Mouse (Mus musculus): ENCODE results near the gene Cks2.
"Not testable (repeated sequence)": the region's sequence is repeated elsewhere in the genome, so short reads cannot be mapped to it uniquely, and the experiment has no call there.

The Cks2 gene

DNA sequence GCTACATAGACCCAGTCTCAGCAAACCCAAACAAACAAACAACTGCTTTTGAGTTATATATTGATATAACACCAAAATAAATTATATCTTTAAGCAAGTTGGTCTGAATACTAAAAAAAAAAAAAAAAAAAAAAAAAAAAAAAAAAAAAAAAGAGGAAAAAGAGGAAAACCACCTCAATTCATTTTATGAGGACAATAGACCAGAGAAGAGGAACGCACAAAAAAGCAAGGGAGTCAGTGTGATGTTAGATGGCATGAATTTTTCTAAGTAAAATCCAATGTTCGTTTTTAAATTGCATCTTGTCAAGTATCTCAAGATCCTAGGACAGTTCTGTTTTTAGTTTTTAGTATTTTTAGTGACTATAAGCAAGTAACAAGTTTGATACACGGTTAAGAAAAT is 3.6 kb upstream of the Cks2 start:
- DNase-seq (ENCODE audit: low spot score): no peak

DNA sequence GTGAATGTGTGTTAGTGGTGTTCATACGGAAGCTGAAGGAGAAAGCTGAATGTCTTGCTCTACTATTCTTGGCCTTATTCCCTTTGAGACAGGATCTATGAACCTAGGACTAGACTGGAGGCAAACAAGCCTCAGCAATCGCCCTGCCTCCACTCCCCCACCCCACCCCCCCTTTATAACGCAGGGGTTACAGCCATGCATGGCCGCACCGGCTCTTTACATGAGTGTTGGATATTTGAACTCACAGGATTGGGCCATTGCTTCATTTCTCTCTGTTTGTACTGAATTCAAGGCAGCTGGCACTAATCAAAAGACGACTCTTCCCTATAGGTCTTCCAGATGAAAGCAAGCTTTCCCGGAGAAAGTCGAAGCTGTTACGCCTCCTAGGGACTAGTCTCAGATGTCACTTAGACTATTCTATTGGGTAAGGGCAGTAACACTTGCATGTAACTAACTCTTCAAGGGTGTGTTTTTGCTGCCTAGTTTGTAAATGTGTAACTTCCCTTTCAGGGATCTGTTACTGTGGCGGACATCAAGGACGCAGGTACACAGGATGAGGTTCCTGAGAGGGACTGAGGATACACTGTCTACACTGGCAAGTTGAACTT is 2.8 kb upstream of the Cks2 start:
- DNase-seq (ENCODE audit: low spot score): no peak

DNA sequence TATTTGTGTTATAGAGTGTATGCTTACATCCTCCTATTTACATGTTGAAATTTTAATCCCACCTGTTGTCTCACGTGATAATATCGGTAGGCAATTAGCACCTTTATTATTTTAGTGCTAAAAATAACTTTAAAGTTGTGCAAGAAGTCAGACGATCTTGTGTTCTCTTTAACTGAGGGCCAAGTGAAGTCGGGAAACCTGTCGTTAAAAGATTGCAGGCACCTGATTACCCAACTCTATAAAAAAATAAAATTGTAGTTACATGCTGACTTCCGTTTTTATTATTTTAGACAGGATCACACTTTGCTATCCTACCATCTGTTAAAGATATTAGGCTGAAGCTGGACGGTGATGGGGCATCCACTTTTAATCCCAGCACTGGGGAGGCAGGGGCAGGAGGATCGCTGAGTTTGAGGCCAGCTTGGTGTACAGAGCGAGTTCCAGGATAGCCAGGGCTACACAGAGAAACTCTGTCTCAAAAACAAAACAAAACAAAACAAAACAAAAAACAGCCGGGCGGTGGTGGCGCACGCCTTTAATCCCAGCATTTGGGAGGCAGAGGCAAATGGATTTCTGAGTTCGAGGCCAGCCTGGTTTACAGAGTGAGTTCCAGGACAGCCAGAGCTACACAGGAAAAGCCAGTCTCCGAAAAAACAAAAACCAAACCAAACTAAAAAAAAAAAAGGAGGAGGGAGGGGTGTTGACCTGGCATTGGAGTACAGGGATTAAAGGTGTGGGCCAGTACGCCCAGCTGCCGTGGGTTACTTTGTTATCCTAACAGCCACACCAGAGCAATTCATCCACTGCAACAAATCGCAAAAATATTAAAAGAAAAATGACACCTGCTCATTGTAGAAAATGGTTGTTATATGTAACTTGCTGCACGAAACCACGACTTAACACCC is 856 bp upstream of the Cks2 start:
- no peak for DNase-seq (ENCODE audit: low spot score)

DNA sequence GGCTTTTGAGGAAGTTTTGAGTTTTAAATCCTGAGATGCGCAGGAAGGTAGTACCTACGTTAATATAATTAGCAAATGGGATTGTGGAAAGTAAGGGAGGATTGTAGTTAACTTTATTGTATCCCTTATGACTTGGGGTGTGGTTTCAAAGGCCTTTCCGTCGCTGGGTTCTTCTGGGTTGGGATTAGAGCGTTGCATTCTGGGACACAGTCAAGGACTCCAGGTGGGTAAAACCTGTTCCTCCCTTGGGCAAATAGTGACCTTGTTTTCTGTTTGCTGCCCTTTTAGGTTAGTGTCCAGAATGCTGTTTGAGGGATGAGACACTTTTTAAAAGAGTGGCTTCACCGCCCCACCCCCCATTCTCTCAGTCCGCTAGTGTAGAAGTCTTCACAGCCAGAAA is 840 bp downstream of the Cks2 start:
- no peak for DNase-seq (ENCODE audit: low spot score)

DNA sequence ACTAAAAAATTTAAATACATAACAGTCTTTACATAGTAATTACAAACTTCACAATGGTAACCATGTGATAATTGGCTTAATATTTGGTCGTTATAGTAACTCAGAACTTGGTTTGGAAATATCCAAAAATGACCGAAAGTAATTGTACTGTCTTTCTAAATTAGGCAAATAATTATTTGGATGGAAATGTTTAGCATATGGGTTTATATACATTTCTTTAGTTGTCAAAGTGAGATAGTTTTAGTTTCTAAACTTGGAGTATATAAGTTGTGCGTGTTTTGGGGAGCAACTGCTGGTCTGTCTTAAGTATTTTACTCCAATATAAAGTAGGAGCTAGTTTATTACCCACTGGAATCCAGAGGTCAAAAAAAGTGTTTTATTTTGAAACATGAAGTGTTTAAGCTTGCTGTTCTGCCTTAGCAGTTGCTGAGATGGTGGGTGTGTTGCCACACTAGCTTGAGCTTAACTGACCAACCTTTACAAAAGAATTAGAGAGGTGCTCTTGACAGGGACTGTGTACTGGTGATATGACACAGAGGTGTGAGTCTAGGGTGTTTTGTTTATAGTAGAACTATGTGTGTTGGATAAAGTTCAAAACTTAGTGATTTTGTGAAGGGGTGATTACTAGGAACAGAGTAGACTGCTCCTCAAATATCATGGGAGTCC is 1.5 kb downstream of the Cks2 start:
- DNase-seq (ENCODE audit: low spot score): no peak

DNA sequence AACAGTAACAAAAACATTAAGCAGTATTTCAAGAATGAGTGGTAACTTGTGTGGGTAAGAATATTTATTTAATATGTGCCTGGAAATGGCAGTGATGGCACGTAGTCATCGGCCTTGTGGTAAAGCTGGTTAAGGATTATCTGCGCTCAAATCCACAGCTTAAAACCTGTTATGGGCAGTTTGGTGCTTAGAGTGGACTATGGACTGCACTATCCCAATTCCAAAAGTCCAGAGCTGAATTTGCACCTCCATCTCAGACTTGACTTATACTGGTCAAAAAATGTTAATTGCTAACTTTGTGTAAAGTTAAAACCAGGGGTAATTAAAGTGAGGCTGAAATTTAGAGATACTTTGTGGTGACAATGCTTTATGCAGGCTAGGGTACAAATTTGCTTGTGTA is 2.7 kb downstream of the Cks2 start:
- DNase-seq (ENCODE audit: low spot score): no peak

DNA sequence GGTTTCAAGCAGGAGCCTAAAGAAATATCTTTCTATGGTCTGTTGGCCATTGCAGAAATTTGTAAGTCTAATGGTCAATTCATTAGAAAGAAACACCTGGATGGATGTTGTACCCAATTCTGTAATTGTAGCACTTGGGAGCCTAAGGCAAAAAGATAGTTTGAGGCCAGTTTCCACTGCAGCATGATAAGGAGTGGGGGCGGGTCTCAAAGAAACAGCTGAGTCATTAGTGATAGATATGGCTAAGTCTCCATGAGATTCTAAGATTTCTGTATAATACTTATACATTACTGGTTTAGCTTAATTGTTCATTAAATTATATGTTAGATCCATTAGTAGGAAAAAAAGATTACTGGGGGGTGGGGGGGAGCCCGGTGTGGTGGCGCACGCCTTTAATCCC is 3.2 kb downstream of the Cks2 start:
- no peak for DNase-seq (ENCODE audit: low spot score)

DNA sequence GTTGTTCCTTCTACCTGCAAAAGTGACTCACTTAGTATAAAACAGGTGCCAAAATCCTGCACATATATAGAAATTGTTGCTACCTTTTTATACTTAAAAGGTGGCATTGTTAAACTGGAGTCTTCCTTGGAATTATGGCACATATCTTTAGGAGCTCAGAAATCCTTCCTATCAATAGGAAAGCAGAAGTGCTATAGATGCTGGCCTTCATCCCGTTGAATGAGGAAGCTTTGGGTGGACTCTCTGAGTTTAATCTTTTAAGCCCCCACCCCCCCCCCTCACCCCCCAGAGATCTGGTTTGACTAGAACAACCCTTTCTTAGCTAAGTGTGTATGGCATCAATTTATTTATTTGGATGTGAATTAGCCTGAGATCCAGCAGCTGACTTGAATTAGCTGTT is 4.7 kb downstream of the Cks2 start:
- DNase-seq (ENCODE audit: low spot score): no peak

DNA sequence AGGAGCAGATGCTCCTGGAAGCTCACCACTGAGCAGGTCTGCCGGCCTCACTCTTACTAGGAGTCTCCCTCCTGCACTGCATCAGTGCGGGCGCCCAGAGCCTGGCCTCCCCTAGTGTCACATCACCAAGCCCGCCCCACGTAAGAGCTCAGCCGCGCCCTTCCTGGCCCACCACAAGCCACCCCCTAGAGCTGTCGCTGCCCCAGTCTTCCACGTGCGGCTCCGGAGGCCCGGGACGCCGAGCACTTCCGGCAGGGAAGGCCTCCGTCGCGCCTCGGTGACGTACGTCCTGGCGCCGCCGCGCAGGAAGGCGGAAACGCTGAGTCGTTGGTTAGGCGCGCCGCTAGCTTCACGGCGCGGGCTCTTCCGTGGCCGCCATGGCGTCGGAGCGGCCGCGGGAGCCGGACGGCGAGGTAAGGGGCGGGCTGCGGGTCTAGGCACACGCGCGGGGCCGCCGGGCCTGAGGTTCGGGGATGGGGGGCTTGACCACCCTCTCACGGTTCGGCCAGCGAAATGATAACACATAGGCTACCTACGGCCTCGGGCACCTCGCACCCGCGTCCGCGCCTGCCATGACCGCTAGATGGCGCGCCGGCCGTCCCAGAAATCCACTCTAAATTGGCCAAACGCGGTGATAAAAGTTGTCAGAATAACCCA is 6.5 kb downstream of the Cks2 start, which contains the start of gene Secisbp2:
TSS of gene Secisbp2 (plus strand) at position 290 of the 657 bp plus-strand sequence.
- peak; percentile 79 for DNase-seq (ENCODE audit: low spot score)

DNA sequence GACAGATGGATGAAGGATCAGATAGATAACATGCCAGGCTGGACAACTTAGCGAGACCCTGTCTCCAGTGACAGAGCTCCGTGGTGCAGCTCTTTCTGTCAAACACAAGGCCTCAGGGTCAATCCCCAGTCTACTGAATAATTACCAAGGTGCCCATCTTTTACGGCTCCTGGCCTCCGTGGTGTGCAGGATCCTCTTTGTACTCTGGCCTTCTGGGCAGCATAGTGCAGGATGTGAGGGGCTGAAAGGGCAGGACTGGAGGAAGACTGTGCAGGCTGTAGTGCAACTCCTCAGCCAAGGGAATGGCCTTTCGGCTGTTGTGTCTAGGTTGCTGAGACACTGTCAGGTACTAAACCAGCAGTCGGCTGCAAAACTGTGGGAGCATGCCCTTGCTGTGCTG is 8.1 kb downstream of the Cks2 start:
- no peak for DNase-seq (ENCODE audit: low spot score)

DNA sequence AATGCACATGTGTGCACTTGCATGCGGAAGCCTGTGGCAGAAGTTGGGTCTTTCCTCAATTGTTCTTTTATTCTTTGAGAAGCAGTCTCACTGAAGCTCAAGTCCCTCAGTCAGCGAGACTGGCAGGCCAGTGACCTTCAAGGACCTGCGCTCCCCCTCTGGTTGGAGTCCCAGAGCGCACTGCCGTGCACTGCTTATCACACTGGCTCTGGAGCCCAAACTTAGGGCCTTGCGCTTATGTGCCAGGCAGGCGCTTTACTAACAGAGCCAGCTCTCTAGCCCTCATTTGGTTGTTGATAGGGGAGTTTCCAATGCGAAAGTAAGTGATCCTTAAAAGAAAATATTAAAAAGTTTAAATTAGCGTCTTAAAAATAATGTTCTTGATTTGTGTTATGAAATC is 8.9 kb downstream of the Cks2 start:
- DNase-seq (ENCODE audit: low spot score): no peak

DNA sequence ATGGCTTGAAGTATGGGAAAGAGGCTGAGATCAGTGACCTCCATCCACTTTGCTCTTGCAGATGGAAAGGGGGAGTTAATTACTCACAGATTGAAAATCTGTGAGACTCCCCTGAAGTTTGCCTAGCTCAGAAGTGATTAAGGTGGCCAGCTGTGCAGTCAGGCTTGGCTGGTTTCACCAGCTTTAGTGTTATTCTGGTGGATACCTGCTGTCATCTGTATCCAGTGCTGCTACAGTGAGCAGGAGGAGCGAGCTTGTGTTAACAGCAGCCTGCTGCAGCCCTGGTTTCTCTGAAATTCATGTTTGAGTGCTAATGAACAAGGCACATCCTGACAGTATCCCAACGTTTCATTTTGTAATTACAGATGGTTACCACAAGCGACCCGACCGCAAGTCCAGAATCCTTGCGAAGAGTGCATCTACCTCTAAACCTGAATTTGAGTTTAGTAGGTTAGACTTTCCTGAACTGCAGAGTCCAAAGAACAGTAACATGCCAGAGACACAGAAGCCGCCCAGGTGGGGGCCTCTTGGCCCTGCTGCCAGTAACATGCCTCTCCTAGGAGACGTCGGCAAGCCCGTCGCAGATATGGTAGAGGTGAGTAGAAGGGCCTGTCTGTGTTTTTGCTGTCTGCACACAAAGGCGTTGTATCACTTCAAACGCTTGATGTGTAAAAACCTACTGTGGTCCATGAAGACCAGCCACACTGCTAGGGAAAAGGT is 11.6 kb downstream of the Cks2 start:
- no peak for DNase-seq (ENCODE audit: low spot score)

DNA sequence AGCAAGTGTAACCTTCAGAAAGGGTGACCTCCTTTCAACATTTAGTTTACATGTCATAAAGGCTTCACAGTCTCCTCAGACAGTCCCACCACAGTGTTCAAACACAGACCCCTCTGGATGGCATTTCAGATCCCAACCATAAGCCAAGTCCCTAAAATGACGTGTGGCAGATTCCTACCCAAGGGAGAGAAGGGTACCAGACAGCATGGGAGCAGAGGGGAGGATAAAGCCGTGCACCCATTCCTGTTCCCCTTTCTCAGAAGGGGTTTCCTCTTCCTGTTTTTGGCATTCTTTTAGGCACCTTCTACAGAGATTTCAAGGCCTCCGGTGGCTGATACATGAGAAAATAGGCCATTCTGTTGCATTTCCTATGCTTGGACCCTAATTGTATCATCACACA is 13.1 kb downstream of the Cks2 start:
- no peak for DNase-seq (ENCODE audit: low spot score)

DNA sequence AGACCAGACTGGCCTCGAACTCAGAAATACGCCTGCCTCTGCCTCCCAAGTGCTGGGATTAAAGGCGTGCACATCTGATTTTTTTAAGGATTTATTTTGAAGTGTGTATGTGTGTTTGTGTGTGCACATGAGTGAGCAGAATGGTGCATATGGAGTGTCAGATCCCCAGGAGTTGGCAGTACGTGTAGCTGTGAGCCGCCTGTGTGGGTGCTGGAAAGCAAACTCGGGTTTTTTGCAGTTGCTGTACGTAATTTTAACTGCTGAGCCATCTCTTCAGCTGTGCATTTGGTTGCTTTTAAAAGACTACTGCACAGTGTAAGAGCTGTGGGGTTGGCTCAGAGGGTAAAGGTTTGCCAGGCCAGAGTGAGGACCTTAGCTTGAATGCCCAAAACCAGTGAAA is 14.5 kb downstream of the Cks2 start:
- no peak for DNase-seq (ENCODE audit: low spot score)

DNA sequence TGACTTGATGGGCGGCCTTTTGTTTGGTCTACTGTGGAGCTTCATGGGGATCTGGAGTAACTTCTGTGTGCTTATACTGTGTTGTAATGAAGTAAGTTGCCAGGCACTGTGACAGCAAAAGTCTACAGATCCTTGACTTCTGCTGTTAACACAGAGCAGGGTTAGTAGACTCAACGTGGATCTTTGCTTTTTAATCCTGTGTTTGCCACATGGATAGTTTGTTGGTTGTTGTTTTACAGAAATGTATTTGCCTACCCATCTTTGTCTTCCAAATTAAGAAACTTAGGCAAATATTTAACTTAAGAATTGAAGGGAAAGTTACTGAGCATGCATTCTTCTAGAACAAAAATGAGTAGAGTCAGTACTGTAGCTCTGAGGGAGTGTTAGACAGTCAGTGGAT is 18.5 kb downstream of the Cks2 start:
- DNase-seq (ENCODE audit: low spot score): no peak

DNA sequence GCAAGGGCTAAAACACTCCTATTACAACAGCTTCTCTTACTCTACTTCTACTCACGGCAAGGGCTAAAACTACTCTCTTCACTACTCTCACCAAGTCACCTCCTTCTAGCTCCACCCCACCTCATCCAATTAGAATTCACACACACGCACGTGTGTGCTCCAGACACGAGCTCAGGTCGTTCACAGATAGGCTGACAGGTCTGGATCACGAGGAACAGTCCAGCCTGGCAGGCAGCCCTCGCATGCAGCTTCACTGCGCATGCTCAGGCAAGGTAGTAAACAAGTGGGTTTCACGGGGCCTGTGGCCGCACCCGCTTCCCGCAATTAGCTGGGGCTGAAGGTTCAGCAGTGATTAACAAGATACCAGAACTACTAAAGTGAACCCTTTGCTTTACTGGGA is 23.2 kb downstream of the Cks2 start:
- not testable (repeated sequence) for DNase-seq (ENCODE audit: low spot score)

DNA sequence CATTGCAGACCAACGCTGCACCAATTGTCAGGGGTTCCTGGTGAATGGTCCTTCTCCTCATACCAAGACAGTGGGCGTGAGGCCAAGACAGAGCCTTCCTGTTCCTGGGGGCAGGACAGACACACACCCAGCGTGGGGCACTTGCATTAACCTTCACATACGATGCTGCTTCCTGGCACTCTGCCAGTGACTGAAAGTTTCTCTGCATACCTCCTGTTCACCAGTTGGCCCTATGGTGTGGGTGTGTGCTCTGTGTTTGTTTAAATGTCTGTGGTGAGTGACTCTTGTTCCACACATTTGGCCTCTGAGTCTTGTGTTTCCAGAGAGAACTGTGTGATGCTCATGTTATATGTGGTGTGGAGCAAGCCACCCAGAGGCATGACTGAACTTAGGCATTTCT is 31.6 kb downstream of the Cks2 start:
- DNase-seq (ENCODE audit: low spot score): no peak

DNA sequence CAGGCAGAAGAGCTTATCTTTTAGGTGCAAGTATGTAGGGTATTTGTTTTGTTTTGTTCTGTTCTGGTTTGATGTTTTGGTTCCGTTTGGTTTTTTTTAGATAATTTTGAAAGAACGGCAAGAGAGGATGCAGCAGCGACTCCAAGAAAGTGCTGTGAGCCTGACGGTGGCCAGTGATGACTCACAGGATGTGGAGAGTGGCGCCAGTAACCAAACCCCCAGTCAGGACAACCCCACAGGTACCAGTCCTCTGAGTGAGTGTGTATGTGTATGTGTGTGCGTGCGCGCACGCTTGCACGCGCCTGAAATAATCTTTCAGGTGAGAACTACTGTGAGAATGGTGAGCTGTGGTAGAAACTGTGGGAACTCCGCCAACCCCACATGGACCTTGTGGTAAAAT is 32.0 kb downstream of the Cks2 start:
- no peak for DNase-seq (ENCODE audit: low spot score)

DNA sequence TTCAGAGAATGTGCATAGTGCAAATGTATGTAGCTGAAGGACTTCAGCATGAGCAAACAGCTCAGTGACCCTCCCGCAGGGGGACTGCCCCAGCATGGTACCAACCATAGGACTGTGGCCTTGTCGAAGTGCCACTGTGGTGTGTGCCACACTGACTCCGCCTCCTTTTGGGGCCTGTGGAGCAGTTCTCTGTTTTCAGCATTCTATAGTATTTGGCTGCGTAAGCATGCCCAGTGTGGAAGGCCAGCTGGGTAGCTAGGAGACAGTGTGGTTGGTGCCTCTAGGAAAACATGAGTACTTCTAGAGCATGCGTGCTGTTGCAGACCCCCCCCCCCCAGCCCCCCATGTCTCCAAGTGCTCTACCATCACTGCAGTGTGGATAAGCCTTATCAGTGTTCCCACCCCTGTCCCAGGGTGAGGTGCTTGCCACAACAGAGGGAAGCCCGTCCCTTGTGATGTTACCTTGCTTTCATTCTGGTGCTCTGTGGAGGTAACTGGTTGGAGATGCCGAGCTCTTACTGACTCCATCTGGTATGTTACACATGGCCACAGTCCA is 32.7 kb downstream of the Cks2 start:
- DNase-seq (ENCODE audit: low spot score): no peak

DNA sequence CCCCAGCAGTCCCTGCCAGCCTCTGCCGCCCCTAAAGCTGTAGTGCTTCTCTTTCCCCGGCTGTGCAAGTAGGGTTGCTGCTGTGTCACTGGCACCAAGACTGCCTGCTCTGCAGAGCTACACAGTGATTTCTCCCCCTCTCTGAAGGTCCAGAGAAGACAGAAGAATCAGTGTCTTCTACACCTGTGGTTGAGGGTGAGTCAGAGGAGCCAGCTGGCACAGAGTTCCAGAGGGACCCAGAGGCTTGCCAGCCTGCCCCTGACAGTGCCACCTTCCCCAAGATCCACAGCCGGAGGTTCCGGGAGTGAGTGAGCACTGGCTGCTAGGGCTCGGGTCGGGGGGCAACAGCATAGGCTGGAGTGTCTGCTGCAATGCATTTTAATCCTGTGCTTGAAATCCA is 33.7 kb downstream of the Cks2 start:
- no peak for DNase-seq (ENCODE audit: low spot score)

DNA sequence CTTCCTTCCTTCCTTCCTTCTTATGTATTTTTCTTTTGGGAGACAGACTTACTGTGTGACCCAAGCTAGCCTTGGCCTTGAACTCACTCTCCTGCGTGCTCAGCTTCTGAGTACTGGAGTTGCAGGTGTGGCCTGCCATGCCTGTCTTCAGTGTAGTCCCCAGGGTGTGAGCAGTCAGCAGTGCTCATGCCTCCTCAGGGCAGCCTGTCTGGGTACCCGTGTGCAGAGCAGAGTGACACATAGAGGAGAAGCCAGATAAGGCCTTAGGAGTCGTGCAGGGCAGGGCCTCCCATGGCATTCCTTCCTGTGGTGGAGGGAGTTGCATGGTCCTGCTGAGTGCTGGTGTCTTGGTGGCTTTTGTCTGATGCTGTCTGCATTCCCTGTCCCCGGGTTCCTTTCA is 34.3 kb downstream of the Cks2 start:
- DNase-seq (ENCODE audit: low spot score): no peak

DNA sequence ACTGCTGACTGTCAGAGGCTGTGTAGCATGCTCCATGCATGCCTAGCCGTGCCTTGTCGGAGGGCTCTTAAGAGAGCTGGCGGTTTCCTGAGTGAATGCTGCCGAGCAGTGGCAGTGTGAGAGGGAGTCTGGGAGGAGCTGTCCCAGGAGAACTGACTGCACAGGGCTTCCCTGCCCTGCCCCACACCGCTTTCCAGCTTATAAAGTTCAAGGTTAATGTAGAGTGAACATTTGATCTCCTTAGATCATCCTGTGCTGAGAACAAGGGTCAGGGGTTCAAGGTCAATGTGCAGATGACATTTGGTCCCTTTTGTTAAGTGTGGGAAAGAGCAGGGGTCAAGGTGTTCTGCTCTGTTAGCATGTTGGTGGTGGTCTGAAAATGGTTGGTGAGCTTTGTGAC is 36.0 kb downstream of the Cks2 start:
- DNase-seq (ENCODE audit: low spot score): no peak
